Mouse (Mus musculus): ENCODE results near the gene Trpc4ap. TPM values are rescaled to one million over a fixed set of nuclear protein-coding genes. Genes with fewer than 3 reads are reported as not detected.

Gene Trpc4ap
- polyA plus RNA-seq, 2 experiments: 37.3 to 44.7 TPM

- Histone ChIP-seq H3K9ac (replicated peaks) (no peak overlapping the region), H3K4me1 (replicated peaks; ENCODE audit: control insufficient read depth in 2 of 2, insufficient read depth in 2 of 2, low read length in 1 of 2) (no peaks in the 10 kb centered on the region; a peak in 1 of 4 replicates), H3K27ac (no peak overlapping the region), H3K36me3 (replicated peaks; ENCODE audit: control insufficient read depth, insufficient read depth, low read depth) (peaks cover 3% of the 10 kb centered on the region), H3K27me3 (ENCODE audit: control insufficient read depth, insufficient read depth, low read length) (peaks cover 49% of the 10 kb centered on the region), H3K4me2 (ENCODE audit: low read depth) (peak overlapping the region; percentile 53), H3K9me3 (ENCODE audit: control insufficient read depth, low read length) (no peaks in the 10 kb centered on the region), H3K4me3 (ENCODE audit: insufficient read depth in 1 of 2, low read depth in 2 of 2, low read length in 2 of 2) (0 out of 4 replicates have a peak overlapping the region, but pooled peaks of 1 of the 2 experiments have one; percentile 15)
- WGBS (ENCODE audit: insufficient replicate concordance): 2% methylated on average over 35 of the region's 35 CpGs
- TF ChIP-seq EP300 (IDR thresholded peaks at IDR 0.05; ENCODE audit: low read depth): no peak
- TF ChIP-seq CTCF (IDR thresholded peaks at IDR 0.05; ENCODE audit: low read depth): peak; percentile 2; the same call in 1 of the 2 replicates
- DNase-seq (ENCODE audit: low read depth in 3 of 3, low spot score in 3 of 3): no peak
- no peak for ATAC-seq (ENCODE audit: insufficient read depth)
Observed at GRCm38 (mm10) chr2:155629231-155629661, 62.9 kb downstream of the Trpc4ap start.

DNA sequence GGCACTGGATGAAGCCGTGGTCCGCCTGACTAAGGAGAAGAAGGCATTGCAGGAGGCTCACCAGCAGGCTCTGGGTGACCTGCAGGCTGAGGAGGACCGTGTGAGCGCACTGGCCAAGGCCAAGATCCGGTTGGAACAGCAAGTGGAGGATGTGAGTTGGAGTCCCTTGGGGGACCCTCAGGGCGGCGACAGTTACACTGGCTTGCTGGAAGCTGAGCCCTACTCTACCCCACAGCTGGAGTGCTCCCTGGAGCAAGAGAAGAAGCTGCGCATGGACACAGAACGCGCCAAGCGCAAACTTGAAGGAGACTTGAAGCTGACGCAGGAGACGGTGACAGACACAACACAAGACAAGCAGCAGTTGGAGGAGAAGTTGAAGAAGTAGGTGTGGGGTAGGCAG lies 63.7 kb downstream of the Trpc4ap start:
- WGBS (ENCODE audit: insufficient replicate concordance): 74% methylated on average over 13 of the region's 13 CpGs
- no peak overlapping the region for H3K27ac ChIP-seq
- peaks cover 49% of the 10 kb centered on the region for H3K27me3 ChIP-seq (ENCODE audit: control insufficient read depth, insufficient read depth, low read length)
- no peak overlapping the region for H3K4me3 ChIP-seq (ENCODE audit: insufficient read depth in 1 of 2, low read depth in 2 of 2, low read length in 2 of 2)
- no peak overlapping the region for H3K4me2 ChIP-seq (ENCODE audit: low read depth)
- TF ChIP-seq EP300 (IDR thresholded peaks at IDR 0.05; ENCODE audit: low read depth) (no peak), CTCF (IDR thresholded peaks at IDR 0.05; ENCODE audit: low read depth) (no peak)
- no peaks in the 10 kb centered on the region for H3K9me3 ChIP-seq (ENCODE audit: control insufficient read depth, low read length)
- DNase-seq (ENCODE audit: low read depth in 3 of 3, low spot score in 3 of 3): no peak
- H3K4me1 ChIP-seq (replicated peaks; ENCODE audit: control insufficient read depth in 2 of 2, insufficient read depth in 2 of 2, low read length in 1 of 2): no peaks in the 10 kb centered on the region; a peak in 2 of 4 replicates
- H3K36me3 ChIP-seq (replicated peaks; ENCODE audit: control insufficient read depth, insufficient read depth, low read depth): no peaks in the 10 kb centered on the region
- H3K9ac ChIP-seq (replicated peaks): no peak overlapping the region
- ATAC-seq (ENCODE audit: insufficient read depth): no peak

- ATAC-seq (ENCODE audit: insufficient read depth) (no peak), DNase-seq (ENCODE audit: low read depth in 3 of 3, low spot score in 3 of 3) (no peak)
- WGBS (ENCODE audit: insufficient replicate concordance): 76% methylated on average over 9 of the region's 9 CpGs
- TF ChIP-seq CTCF (IDR thresholded peaks at IDR 0.05; ENCODE audit: low read depth) (no peak), EP300 (IDR thresholded peaks at IDR 0.05; ENCODE audit: low read depth) (no peak)
- H3K9ac ChIP-seq (replicated peaks): no peak overlapping the region
- no peak overlapping the region for H3K27ac ChIP-seq
- H3K27me3 ChIP-seq (ENCODE audit: control insufficient read depth, insufficient read depth, low read length): peaks cover 49% of the 10 kb centered on the region
- no peaks in the 10 kb centered on the region for H3K9me3 ChIP-seq (ENCODE audit: control insufficient read depth, low read length)
- H3K4me1 ChIP-seq (replicated peaks; ENCODE audit: control insufficient read depth in 2 of 2, insufficient read depth in 2 of 2, low read length in 1 of 2): no peaks in the 10 kb centered on the region; a peak in 2 of 4 replicates
- H3K4me3 ChIP-seq (ENCODE audit: insufficient read depth in 1 of 2, low read depth in 2 of 2, low read length in 2 of 2): no peak overlapping the region
- no peaks in the 10 kb centered on the region for H3K36me3 ChIP-seq (replicated peaks; ENCODE audit: control insufficient read depth, insufficient read depth, low read depth)
- no peak overlapping the region for H3K4me2 ChIP-seq (ENCODE audit: low read depth)
Observed at GRCm38 (mm10) chr2:155628112-155628511, 64.1 kb downstream of the Trpc4ap start.

- no peak overlapping the region for H3K4me2 ChIP-seq (ENCODE audit: low read depth)
- TF ChIP-seq CTCF (IDR thresholded peaks at IDR 0.05; ENCODE audit: low read depth) (peak; percentile 98), EP300 (IDR thresholded peaks at IDR 0.05; ENCODE audit: low read depth) (no peak)
- no peak for ATAC-seq (ENCODE audit: insufficient read depth)
Observed at GRCm38 (mm10) chr2:155627030-155627738, 65.0 kb downstream of the Trpc4ap start.

DNA sequence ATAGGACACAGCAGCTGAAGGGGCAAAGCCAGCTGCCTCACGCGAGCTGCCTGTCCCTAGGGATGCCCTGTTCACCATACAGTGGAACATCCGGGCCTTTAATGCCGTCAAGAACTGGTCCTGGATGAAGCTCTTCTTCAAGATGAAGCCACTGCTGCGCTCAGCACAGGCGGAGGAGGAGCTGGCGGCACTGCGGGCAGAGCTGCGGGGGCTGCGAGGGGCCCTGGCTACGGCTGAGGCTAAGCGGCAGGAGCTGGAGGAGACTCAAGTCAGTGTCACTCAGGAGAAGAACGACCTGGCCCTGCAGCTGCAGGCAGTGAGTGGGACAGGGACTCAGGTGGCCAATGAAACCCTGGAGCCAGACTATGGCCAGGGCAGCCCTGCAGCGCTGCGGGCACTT lies 65.9 kb downstream of the Trpc4ap start:
- 43% methylated on average over 15 of the region's 15 CpGs for WGBS (ENCODE audit: insufficient replicate concordance)
- Histone ChIP-seq H3K4me3 (ENCODE audit: insufficient read depth in 1 of 2, low read depth in 2 of 2, low read length in 2 of 2) (no peak overlapping the region), H3K4me1 (replicated peaks; ENCODE audit: control insufficient read depth in 2 of 2, insufficient read depth in 2 of 2, low read length in 1 of 2) (peaks cover 0 to 3% of the 10 kb centered on the region in 2 experiments; a peak in 2 of 4 replicates), H3K4me2 (ENCODE audit: low read depth) (no peak overlapping the region), H3K27me3 (ENCODE audit: control insufficient read depth, insufficient read depth, low read length) (peaks cover 43% of the 10 kb centered on the region), H3K27ac (no peak overlapping the region), H3K9ac (replicated peaks) (no peak overlapping the region), H3K36me3 (replicated peaks; ENCODE audit: control insufficient read depth, insufficient read depth, low read depth) (no peaks in the 10 kb centered on the region), H3K9me3 (ENCODE audit: control insufficient read depth, low read length) (no peaks in the 10 kb centered on the region)
- DNase-seq (ENCODE audit: low read depth in 3 of 3, low spot score in 3 of 3): no peak
- ATAC-seq (ENCODE audit: insufficient read depth): no peak
- TF ChIP-seq EP300 (IDR thresholded peaks at IDR 0.05; ENCODE audit: low read depth) (no peak), CTCF (IDR thresholded peaks at IDR 0.05; ENCODE audit: low read depth) (no peak)

More at GRCm38 (mm10) chr2:155627030-155627738, 65.0 kb downstream of the Trpc4ap start:
- peaks cover 49% of the 10 kb centered on the region for H3K27me3 ChIP-seq (ENCODE audit: control insufficient read depth, insufficient read depth, low read length)
- peaks cover 0 to 3% of the 10 kb centered on the region in 2 experiments; a peak in 2 of 4 replicates for H3K4me1 ChIP-seq (replicated peaks; ENCODE audit: control insufficient read depth in 2 of 2, insufficient read depth in 2 of 2, low read length in 1 of 2)
- H3K4me3 ChIP-seq (ENCODE audit: insufficient read depth in 1 of 2, low read depth in 2 of 2, low read length in 2 of 2): no peak overlapping the region
- no peaks in the 10 kb centered on the region for H3K36me3 ChIP-seq (replicated peaks; ENCODE audit: control insufficient read depth, insufficient read depth, low read depth)
- no peaks in the 10 kb centered on the region for H3K9me3 ChIP-seq (ENCODE audit: control insufficient read depth, low read length)
- 46% methylated on average over 21 of the region's 21 CpGs for WGBS (ENCODE audit: insufficient replicate concordance)
- no peak overlapping the region for H3K27ac ChIP-seq
- no peak overlapping the region for H3K9ac ChIP-seq (replicated peaks)
- DNase-seq (ENCODE audit: low read depth in 3 of 3, low spot score in 3 of 3): peak; percentile 49 to 55 (median 53)

Measured in liver, embryonic 14.5 days (tissue).